Mouse (Mus musculus): ENCODE measurements around the gene Lag3.

Lag3 gene

DNA sequence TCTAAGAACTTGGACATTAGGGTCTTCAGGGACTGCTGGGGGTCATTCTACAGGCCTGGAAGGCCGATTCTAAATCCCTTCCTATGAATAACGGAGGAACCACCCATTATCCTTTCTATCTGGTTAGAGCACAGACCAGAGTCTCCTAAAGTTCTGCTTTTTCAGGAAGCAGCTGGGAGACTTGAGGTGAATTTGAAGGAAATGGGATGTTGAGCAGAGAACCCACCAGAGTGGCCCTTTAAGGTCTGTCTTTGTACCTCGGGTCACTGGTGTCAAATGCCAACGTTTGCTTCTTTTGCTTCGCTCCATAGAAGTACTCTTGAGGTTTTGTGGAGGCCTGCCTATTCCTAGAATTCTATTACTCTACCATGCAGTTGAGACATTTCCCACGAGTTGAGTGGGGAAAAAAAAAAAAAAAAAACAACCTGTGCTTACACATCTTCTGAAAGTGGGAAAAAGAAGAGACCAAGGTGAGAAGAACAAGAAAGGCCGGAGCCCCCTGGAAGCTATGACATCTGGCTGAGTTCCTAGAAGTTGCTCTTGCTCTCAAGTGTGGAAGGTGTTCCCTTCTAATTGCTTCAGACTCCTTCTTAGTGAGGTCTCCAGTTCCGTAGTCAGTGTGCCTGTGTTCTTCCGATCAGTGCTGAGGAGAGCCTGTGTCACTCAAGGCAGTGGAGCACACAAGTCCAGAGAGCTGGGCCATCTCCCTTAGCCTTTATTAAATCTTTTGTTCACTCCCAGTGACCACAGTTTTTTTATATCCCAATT, 9.0 kb upstream of the Lag3 start:
- in situ Hi-C loops (cut with MboI, MseI) = no loop called here

- in situ Hi-C loops (cut with MboI, MseI) = no loop called here
Observed at GRCm38 (mm10) chr6:124919695-124920317, 8.3 kb upstream of the Lag3 start, which contains the start of gene Ptms. Ptms (minus strand) TSS chr6:124920103.

DNA sequence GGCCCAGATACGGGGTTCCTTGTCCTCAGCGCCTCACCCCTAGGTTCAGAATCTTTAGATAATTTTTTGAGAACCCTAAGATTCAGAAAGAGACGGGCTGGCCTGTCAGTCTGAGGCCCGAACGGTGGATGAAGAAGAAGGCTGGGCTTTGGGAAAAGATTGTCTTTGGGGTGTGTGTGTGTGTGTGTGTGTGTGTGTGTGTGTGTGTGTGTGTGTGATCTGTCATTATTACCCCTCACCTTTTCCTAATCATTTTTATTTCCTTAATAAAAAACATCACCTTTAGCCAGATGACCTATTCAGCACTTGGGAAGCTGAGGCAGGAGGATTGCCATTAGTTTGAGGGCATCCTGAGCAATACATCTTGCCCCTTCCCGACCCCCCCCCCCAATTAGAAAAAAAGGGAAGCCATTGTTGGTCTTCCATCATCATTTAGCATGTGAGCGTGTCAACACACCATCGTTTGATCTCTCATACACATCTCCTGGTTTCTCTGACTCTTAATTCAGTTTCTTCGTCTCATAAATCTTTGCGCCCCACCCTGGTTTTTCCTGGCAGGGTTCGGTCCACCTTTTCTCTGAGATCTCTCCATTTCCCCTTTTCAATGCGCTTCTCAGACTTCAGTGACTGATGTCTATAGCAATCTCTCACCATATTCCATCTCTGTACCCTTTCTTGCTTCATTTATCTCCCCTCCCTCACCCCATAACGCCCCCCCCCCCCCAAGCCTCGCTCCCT, 7.6 kb upstream of the Lag3 start:
- in situ Hi-C loops (cut with MboI, MseI) = no loop called here

- in situ Hi-C loops (cut with MboI, MseI) = no loop called here
Observed at GRCm38 (mm10) chr6:124918331-124918690, 6.8 kb upstream of the Lag3 start.

- in situ Hi-C loops (cut with MboI, MseI) = no loop called here
Observed at GRCm38 (mm10) chr6:124917518-124918330, 6.2 kb upstream of the Lag3 start.

DNA sequence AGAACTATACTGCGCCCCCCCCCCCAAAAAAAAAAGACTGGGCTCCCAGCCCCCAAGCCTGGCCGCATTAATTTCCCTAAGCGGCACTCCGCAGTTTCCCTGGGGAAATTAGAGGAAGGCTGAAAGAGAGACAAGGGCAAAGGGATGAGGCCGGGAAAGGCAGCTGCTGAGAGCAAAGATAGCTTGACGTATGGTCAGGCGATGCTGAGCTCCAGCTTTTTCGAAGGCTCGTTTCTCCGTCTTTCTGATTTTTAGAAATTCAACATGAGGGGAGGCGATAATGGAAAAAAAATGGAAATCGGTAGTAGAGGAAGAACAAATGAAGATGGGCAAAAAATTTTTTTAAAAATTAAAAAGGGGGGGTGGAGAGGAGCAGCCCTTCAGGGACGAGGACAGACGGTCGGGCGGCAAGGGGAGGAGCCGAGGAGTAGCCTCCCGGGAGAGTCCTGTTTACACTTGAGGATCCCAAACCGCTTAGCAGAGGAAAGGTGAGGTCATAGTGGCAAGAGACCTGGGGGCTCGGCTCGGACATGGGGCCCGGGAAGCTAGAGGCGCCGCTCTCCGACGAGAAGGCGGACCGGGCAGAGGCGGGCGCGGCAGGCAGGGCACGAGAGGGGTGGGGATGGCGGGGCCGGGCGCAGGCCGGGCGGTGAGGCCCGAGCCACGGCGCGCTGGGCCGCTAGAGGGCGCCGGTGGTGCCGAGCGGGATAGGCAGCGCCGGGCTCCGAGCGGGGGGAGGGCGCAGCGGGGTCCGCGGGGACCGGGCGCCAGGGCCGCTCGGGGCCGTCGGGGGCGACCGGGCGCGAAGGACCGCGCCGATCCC, 5.4 kb upstream of the Lag3 start:
- in situ Hi-C loops (cut with MboI, MseI) = no loop called here

- in situ Hi-C loops (cut with MboI, MseI) = no loop called here
Observed at GRCm38 (mm10) chr6:124915942-124916694, 4.6 kb upstream of the Lag3 start.

GRCm38 (mm10) chr6:124915160-124915941, 3.8 kb upstream of the Lag3 start:
- in situ Hi-C loops (cut with MboI, MseI) = no loop called here

- in situ Hi-C loops (cut with MboI, MseI) = no loop called here
Observed at GRCm38 (mm10) chr6:124914511-124914910, 3.0 kb upstream of the Lag3 start.

DNA sequence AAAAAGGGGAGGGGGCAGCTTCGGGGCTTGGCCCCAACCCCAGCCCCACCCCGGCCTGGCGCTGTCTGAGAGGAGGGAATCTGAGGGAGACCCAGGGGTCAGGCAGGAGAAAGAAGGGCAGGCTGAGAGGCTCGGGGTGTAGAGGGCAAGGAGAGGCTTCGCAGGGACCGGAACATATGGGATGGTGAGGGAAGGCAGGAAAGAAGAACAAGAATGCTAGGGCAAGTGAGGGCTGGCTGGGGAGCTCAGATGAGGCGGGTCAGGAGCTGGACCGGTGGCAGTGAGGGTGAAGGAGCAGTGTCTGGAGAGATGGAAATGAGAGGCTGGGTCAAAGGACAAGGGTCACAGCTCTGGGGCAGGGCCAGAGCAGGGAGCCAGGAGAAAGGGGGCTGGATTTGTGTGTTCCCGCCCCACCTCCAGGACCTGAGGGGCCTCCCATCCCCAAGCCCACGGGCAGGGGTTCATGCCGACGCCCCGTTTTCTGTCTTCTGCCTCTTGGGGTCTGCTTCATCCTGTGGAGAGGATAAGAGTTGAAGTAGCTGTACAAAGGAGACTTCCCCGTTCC, 2.3 kb upstream of the Lag3 start:
- in situ Hi-C loops (cut with MboI, MseI) = no loop called here

GRCm38 (mm10) chr6:124913214-124913613, 1.7 kb upstream of the Lag3 start:
- in situ Hi-C loops (cut with MboI, MseI) = no loop called here

- in situ Hi-C loops (cut with MboI, MseI) = no loop called here
Observed at GRCm38 (mm10) chr6:124910032-124910431, 1.5 kb downstream of the Lag3 start.

- in situ Hi-C loops (cut with MboI, MseI) = no loop called here
Observed at GRCm38 (mm10) chr6:124907767-124908166, 3.7 kb downstream of the Lag3 start.

DNA sequence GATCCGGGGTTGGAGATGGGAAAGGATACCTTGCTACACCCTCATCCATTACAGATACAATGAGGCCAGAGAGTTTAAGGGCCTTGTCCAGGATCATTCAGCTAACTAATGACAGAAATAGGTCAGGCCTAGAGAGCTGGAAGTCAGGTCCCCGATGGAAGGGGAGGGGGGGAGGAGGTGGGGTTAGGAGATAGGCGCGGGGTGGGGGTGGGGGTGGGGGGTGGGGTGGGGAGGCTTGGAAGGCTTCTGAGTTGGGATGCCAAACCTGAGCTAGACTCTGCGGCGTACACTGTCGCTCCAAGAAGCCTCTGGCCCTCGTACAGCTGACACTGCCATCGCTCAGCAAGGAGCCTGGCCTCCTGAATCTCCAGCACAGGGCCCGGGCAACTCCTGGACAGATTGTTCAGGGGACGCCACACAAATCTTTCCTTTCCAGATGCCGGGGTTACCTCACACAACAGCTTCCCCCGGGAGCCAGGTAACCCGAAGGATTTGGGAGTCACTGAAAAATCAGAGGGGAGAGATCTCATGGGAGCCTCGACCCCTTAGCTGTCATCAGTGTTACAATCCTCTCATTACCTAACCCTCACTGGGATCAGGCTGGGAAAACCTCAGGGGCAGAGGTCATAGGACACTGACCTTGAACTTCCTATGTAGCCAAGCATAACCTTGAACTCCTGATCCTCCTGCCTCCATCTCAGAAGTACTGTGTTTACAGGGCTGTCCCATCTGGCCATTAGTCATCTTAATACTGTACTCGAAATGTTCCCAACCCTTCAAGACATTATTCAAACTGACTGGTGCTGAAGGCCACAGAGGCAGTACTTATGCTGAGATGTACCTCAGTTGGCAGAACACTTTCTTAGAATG, 6.3 kb downstream of the Lag3 start:
- in situ Hi-C loops (cut with MboI, MseI) = no loop called here

- in situ Hi-C loops (cut with MboI, MseI) = no loop called here
Observed at GRCm38 (mm10) chr6:124904161-124904981, 7.1 kb downstream of the Lag3 start.

DNA sequence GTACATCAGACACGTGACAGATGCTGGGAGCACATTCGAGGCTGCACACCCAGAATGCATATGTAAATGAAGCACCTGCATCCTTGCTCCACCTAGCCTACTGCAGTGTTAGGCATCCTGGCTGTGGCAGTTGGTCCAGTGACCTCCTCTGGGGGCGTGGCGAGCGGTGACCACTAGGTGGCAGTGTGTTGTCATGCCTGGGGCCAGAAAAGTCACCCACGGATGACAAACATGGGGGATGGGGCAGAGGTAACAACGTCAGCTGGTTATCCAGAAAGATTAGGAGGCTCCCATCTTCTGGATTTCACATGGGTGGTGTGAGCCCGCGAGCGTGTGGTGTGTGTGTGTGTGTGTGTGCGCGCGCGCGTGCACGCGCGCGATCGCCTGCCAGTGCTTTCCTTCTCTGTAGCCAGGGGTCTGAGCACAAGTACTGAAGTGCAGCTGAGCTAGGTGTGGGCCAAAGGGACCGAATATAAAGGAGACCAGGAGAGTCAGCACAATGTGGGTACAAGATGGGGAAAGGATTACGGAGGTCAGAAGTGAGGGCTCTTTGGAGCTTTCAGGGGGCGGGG, 7.8 kb downstream of the Lag3 start:
- in situ Hi-C loops (cut with MboI, MseI) = no loop called here

- in situ Hi-C loops (cut with MboI, MseI) = no loop called here
Observed at GRCm38 (mm10) chr6:124901851-124902250, 9.7 kb downstream of the Lag3 start.

Data from T-helper 1 cell (primary cell).